Mouse (Mus musculus): ENCODE results near the gene Gm6356. TPM values are rescaled to one million over a fixed set of nuclear protein-coding genes. Genes with fewer than 3 reads are reported as not detected.
"Not testable (repeated sequence)": the region's sequence is repeated elsewhere in the genome, so short reads cannot be mapped to it uniquely, and the experiment has no call there.

Gene Gm6356
- total RNA-seq (2021) = not detected
- long read RNA-seq, experiment 1 = 0 reads
- long read RNA-seq, experiment 2 = 0 reads

GRCm38 (mm10) chr14:6973718-6974117 is at the start of gene Gm6356:
Gene Gm6356 (minus strand): TSS chr14:6973818.
- intact Hi-C loops (cut with DNase I; ENCODE audit: low total_unique reads) = not testable (repeated sequence)

More at GRCm38 (mm10) chr14:6973718-6974117, at the start of gene Gm6356:
- not testable (repeated sequence) for DNase-seq

Other genes with a start within 250 kb of the Gm6356 start
- gene Gm3636, start 231.5 kb downstream of the Gm6356 start, total RNA-seq (2021) = 1 to 10 TPM; 2.2 to 2.8 TPM
- under 1 TPM in 1 of 2 experiments, not detected in 1; 0.23 TPM for gene Gm8362, start 199.4 kb downstream of the Gm6356 start, total RNA-seq (2021)
- gene Gm3642, start 133.5 kb downstream of the Gm6356 start, total RNA-seq (2021) = not detected
- under 1 TPM; 0.39 to 0.84 TPM for gene Gm3667, start 83.9 kb downstream of the Gm6356 start, total RNA-seq (2021)
- under 1 TPM in 1 of 2 experiments, not detected in 1; 0.25 TPM for gene Gm10406, start 53.6 kb upstream of the Gm6356 start, total RNA-seq (2021)
- gene Gm3685, start 71.2 kb upstream of the Gm6356 start, total RNA-seq (2021) = not detected
- under 1 TPM in 1 of 2 experiments, not detected in 1; 0.64 TPM for gene Gm3696, start 126.8 kb upstream of the Gm6356 start, total RNA-seq (2021)
- gene Gm6676, start 151.6 kb upstream of the Gm6356 start, total RNA-seq (2021) = not detected
- under 1 TPM in 1 of 2 experiments, not detected in 1; 0.18 TPM for gene Gm3512, start 200.7 kb upstream of the Gm6356 start, total RNA-seq (2021)
- gene Gm16434, start 220.7 kb upstream of the Gm6356 start, total RNA-seq (2021) = not detected